Mouse (Mus musculus) forebrain, embryonic 11.5 days (tissue): ENCODE data around the gene Casq2. TPM values are rescaled to one million over a fixed set of nuclear protein-coding genes. Genes with fewer than 3 reads are reported as not detected.
A peak's percentile ranks its signal among the peaks of the same experiment; 100 is the strongest.

Source experiments
- ATAC-seq: fragments of 200-750 bp; cut with Nextera tagmentation; replicated peaks from 2 replicates; pipeline ENCODE4 v1.8.0; 2017; ENCODE audit warnings: moderate TSS enrichment; ENCODE audit not compliant: low FRiP score
- DNase-seq: peaks from one replicate; pipeline ENCODE4 v3.0.0-alpha.2; 2017; ENCODE audit warnings: low spot score
- H3K27ac ChIP-seq: fragments of 300-500 bp; sonication (generic); 2 replicates; pipeline ENCODE4 v1.5.1; 2014; ENCODE audit warnings: low read depth, low read length
- H3K27me3 ChIP-seq: fragments of 300-500 bp; sonication (generic); 2 replicates; pipeline ENCODE4 v1.6.1; 2014; ENCODE audit warnings: mild to moderate bottlenecking, low read length, mixed read lengths; ENCODE audit not compliant: control insufficient read depth, insufficient read depth
- H3K36me3 ChIP-seq: fragments of 300-500 bp; sonication (generic); 2 replicates; pipeline ENCODE4 v1.6.1; 2014; ENCODE audit warnings: mild to moderate bottlenecking, low read length, moderate library complexity, mixed read lengths; ENCODE audit not compliant: control insufficient read depth, insufficient read depth
- H3K4me1 ChIP-seq: fragments of 300-500 bp; sonication (generic); replicated peaks from 2 replicates; pipeline ENCODE4 v1.6.1; 2014; ENCODE audit warnings: low read length, mixed read lengths; ENCODE audit not compliant: control insufficient read depth, insufficient read depth
- H3K4me2 ChIP-seq: fragments of 300-500 bp; sonication (generic); 2 replicates; pipeline ENCODE4 v1.6.1; 2014; ENCODE audit warnings: low read depth, mild to moderate bottlenecking, low read length, moderate library complexity, mixed read lengths; ENCODE audit not compliant: severe bottlenecking
- H3K4me3 ChIP-seq: fragments of 300-500 bp; sonication (generic); 2 replicates; pipeline ENCODE4 v1.5.1; 2014; ENCODE audit warnings: low read depth, low read length
- H3K9ac ChIP-seq: fragments of 300-500 bp; sonication (generic); 2 replicates; pipeline ENCODE4 v1.6.1; 2014; ENCODE audit warnings: low read length
- H3K9me3 ChIP-seq: fragments of 300-500 bp; sonication (generic); 2 replicates; pipeline ENCODE4 v1.6.1; 2016; ENCODE audit warnings: low read length, mixed read lengths; ENCODE audit not compliant: control insufficient read depth
- WGBS: fragments of 180-500 bp; shearing (Covaris S2); extraction: QIAGEN DNeasy Blood & Tissue Kit; methylation state at CpG from one replicate; pipeline ENCODE4 v1.1.7; 2014; 5-methylcytosine and 5-hydroxymethylcytosine counted together
- polyA plus RNA-seq: library from polyadenylated mRNA; unstranded; fragments of >200 nt; fragmentation: Nextera tagmentation; extraction: Ambion mirVana; gene quantifications from 2 replicates; pipeline ENCODE4 v1.2.1, GENCODE M21; 2014

Gene Casq2
- polyA plus RNA-seq, 1 experiment from 2014 or later = not detected

GRCm38 (mm10) chr3:102167555-102168210, 81.5 kb downstream of the Casq2 start:
- no peak overlapping the region for H3K4me3 ChIP-seq
- ATAC-seq = 0 out of 2 replicates have a peak, but pooled peaks have one; percentile 49
- 0 out of 2 replicates have a peak overlapping the region, but pooled peaks have one; percentile 21 for H3K4me2 ChIP-seq
- no peaks in the 10 kb centered on the region for H3K36me3 ChIP-seq
- H3K9me3 ChIP-seq = no peaks in the 10 kb centered on the region
- no peak overlapping the region for H3K27ac ChIP-seq
- no peak for DNase-seq
- peaks cover 9% of the 10 kb centered on the region for H3K4me1 ChIP-seq
- no peak overlapping the region for H3K9ac ChIP-seq
- no peaks in the 10 kb centered on the region for H3K27me3 ChIP-seq
- 3% methylated on average over 10 of the region's 10 CpGs for WGBS

- DNase-seq = no peak
- H3K27ac ChIP-seq = no peak overlapping the region
- no peaks in the 10 kb centered on the region for H3K9me3 ChIP-seq
Observed at GRCm38 (mm10) chr3:102169197-102169905, 83.1 kb downstream of the Casq2 start.

GRCm38 (mm10) chr3:102174118-102174865, 88.1 kb downstream of the Casq2 start:
- Histone ChIP-seq H3K4me1 (no peaks in the 10 kb centered on the region), H3K9ac (no peak overlapping the region), H3K4me2 (no peak overlapping the region), H3K9me3 (no peaks in the 10 kb centered on the region), H3K27me3 (no peaks in the 10 kb centered on the region), H3K27ac (no peak overlapping the region), H3K4me3 (no peak overlapping the region), H3K36me3 (no peaks in the 10 kb centered on the region)
- WGBS = 82% methylated on average over 8 of the region's 8 CpGs
- ATAC-seq (no peak), DNase-seq (no peak)

More at GRCm38 (mm10) chr3:102169197-102169905, 83.1 kb downstream of the Casq2 start:
- no peak for ATAC-seq
- 85% methylated on average over 13 of the region's 13 CpGs for WGBS
- H3K27me3 ChIP-seq = no peaks in the 10 kb centered on the region
- no peak overlapping the region for H3K9ac ChIP-seq
- no peaks in the 10 kb centered on the region for H3K36me3 ChIP-seq
- H3K4me3 ChIP-seq = no peak overlapping the region
- peaks cover 9% of the 10 kb centered on the region for H3K4me1 ChIP-seq
- no peak overlapping the region for H3K4me2 ChIP-seq

GRCm38 (mm10) chr3:102175701-102176100, 89.5 kb downstream of the Casq2 start:
- no peaks in the 10 kb centered on the region for H3K36me3 ChIP-seq
- WGBS = 89% methylated on average over 17 of the region's 18 CpGs
- H3K4me3 ChIP-seq = no peak overlapping the region
- H3K9ac ChIP-seq = no peak overlapping the region
- DNase-seq (no peak), ATAC-seq (no peak)
- H3K4me2 ChIP-seq = no peak overlapping the region
- no peak overlapping the region for H3K27ac ChIP-seq
- H3K9me3 ChIP-seq = no peaks in the 10 kb centered on the region
- H3K27me3 ChIP-seq = no peaks in the 10 kb centered on the region
- H3K4me1 ChIP-seq = no peaks in the 10 kb centered on the region; the same call in 1 of the 2 replicates

- ATAC-seq (no peak), DNase-seq (no peak)
- WGBS = 90% methylated on average over 5 of the region's 5 CpGs
Observed at GRCm38 (mm10) chr3:102176116-102176515, 89.9 kb downstream of the Casq2 start.

GRCm38 (mm10) chr3:102177837-102178615, 91.8 kb downstream of the Casq2 start:
- no peak for ATAC-seq

More at GRCm38 (mm10) chr3:102176116-102176515, 89.9 kb downstream of the Casq2 start:
- no peaks in the 10 kb centered on the region for H3K9me3 ChIP-seq
- no peaks in the 10 kb centered on the region for H3K27me3 ChIP-seq
- no peak overlapping the region for H3K27ac ChIP-seq
- no peaks in the 10 kb centered on the region for H3K36me3 ChIP-seq
- H3K4me3 ChIP-seq = no peak overlapping the region
- no peak overlapping the region for H3K4me2 ChIP-seq
- no peaks in the 10 kb centered on the region; the same call in 1 of the 2 replicates for H3K4me1 ChIP-seq
- H3K9ac ChIP-seq = no peak overlapping the region

GRCm38 (mm10) chr3:102179869-102180268, 93.7 kb downstream of the Casq2 start:
- H3K36me3 ChIP-seq = no peaks in the 10 kb centered on the region
- no peak overlapping the region for H3K4me2 ChIP-seq
- H3K9ac ChIP-seq = no peak overlapping the region
- WGBS = 31% methylated on average over 4 of the region's 4 CpGs
- H3K4me3 ChIP-seq = no peak overlapping the region
- no peaks in the 10 kb centered on the region for H3K27me3 ChIP-seq
- H3K27ac ChIP-seq = no peak overlapping the region
- no peaks in the 10 kb centered on the region; the same call in 1 of the 2 replicates for H3K4me1 ChIP-seq
- DNase-seq (no peak), ATAC-seq (no peak)
- H3K9me3 ChIP-seq = no peaks in the 10 kb centered on the region; the same call in 1 of the 2 replicates

More at GRCm38 (mm10) chr3:102177837-102178615, 91.8 kb downstream of the Casq2 start:
- H3K9me3 ChIP-seq = no peaks in the 10 kb centered on the region; the same call in 1 of the 2 replicates
- H3K4me1 ChIP-seq = no peaks in the 10 kb centered on the region; the same call in 1 of the 2 replicates
- no peaks in the 10 kb centered on the region for H3K27me3 ChIP-seq
- no peaks in the 10 kb centered on the region for H3K36me3 ChIP-seq
- H3K27ac ChIP-seq = no peak overlapping the region
- WGBS = 96% methylated on average over 12 of the region's 12 CpGs
- no peak for DNase-seq
- H3K4me3 ChIP-seq = no peak overlapping the region
- H3K4me2 ChIP-seq = no peak overlapping the region
- no peak overlapping the region for H3K9ac ChIP-seq

- Histone ChIP-seq H3K9ac (no peak overlapping the region), H3K4me1 (no peaks in the 10 kb centered on the region; the same call in 1 of the 2 replicates), H3K9me3 (no peaks in the 10 kb centered on the region; the same call in 1 of the 2 replicates), H3K27ac (no peak overlapping the region), H3K27me3 (no peaks in the 10 kb centered on the region), H3K4me2 (no peak overlapping the region), H3K4me3 (no peak overlapping the region), H3K36me3 (no peaks in the 10 kb centered on the region)
- ATAC-seq (no peak), DNase-seq (no peak)
- WGBS = 81% methylated on average over 7 of the region's 7 CpGs
Observed at GRCm38 (mm10) chr3:102180746-102181145, 94.5 kb downstream of the Casq2 start.
